ENCODE assay signal across 1 mouse cellular context in the genomic region with DNA sequence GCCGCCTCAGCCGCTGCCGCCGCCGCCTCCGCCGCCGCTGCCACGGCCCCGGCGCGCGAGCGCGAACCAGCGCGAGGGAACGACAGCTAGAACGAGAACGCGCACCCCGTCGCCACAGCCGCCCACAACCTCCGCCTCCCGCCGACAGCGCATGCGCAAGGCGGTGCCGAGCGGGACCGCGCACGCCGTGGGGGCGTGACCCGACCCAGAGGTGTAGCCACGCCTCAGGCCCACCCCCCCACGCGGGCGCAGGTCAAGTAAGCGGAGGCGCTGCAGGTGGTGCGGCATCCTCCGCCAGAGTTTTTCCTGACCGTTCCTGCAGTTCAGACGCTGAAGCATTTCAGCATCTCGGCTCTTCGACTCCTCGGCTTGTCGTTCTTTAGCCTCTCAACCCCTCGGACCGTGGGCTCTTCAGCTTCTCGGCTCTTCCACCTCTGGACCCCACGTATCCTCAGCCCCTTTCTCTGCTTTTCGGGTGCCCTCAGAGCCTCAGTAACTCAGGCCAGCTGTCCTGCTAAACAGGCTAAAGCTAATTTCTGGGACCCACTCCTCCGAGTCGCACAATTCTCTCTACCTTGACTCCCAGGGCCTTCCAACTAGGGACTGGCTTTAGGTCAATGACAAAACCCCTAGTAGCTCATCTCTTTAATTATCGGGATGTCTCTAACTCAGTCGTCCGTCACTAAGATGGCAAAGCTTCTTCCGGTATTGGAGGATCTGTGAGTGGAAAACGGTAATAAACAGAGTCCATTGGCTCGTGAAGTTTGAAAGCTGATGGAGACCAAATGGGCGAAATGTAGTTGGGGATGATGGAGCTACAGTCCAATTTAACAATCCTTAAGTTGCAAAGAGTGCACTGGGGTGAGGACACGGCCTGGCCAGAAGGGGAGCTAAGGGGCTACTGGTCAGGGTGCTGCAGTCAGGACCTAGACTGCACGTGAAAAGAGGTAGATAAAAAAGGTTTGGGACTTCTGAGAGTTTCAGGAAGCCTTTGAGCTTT.
TF ChIP-seq lines count a peak whose summit lies in the region.

A gene (minus strand): TSS at position 93 of the 1,000 bp plus-strand sequence.

TF ChIP-seq in CH12.LX, 34 proteins besides CTCF, POLR2A, EP300 and RAD21 (continued from another document):
- TF ChIP-seq KAT2A (IDR thresholded peaks at IDR 0.05; ENCODE audit: insufficient replicate concordance, low read length) (0 out of 2 replicates have a peak, but pooled peaks have one; percentile 18), MXI1 (IDR thresholded peaks at IDR 0.05; ENCODE audit: low read depth, low read length) (peak; percentile 72; the same call in 1 of the 2 replicates), UBTF (IDR thresholded peaks at IDR 0.05; ENCODE audit: low read depth, low read length) (no peak; the same call in 1 of the 2 replicates), MAX (IDR thresholded peaks at IDR 0.05; ENCODE audit: low read length) (peak; percentile 76), NELFE (IDR thresholded peaks at IDR 0.05; ENCODE audit: low read depth, low read length) (peak; percentile 77), ETS1 (conservative IDR thresholded peaks at IDR 0.05; ENCODE audit: low read depth, low read length) (no peak), E2F4 (IDR thresholded peaks at IDR 0.05; ENCODE audit: insufficient replicate concordance, low read depth, low read length) (no peak)
